Mouse (Mus musculus): Measurements from ENCODE around the gene Dcst2.
A peak's percentile ranks its signal among the peaks of the same experiment; 100 is the strongest.

Dcst2 gene

DNA sequence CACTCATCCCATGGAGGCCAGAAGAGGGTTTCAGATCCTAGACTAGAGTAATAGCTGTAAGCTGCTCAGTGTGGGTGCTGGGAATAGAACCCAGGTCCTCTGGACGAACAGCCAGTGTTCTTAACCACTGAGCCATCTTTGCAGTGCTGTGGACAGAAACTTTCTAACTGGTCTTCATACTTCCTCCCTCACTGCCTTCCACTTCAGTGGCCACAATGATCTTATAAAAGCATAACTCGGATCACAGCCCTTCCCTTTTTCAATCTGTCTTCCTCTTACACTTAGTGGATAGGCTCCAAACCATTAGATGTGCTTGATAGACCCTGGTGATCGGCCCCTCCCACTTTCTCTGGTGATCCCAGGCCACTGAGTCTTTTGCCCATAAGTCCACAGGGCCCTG is 1.5 kb upstream of the Dcst2 start:
- no peak for DNase-seq (ENCODE audit: low spot score in 2 of 2)

DNA sequence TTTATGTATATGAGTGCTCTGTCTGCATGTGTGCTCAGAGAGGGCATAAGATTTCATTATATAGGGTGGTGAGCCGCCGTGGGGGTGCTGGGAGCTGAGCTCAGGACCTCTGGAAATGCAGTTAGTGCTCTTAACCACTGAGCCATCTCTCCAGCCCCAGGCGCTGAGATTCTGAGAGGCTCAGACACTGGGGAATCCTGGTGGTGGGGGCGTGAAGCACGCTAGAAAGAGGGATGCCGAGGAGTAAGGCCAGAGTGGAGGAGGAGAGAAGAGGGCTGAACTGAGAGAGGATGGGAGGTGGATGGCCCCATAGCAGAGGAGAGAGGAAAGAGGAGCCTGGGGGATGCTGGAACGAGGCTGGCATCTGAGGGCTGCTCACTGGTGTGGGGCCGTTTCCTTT is 2.9 kb downstream of the Dcst2 start:
- DNase-seq (ENCODE audit: low spot score in 2 of 2) = no peak

DNA sequence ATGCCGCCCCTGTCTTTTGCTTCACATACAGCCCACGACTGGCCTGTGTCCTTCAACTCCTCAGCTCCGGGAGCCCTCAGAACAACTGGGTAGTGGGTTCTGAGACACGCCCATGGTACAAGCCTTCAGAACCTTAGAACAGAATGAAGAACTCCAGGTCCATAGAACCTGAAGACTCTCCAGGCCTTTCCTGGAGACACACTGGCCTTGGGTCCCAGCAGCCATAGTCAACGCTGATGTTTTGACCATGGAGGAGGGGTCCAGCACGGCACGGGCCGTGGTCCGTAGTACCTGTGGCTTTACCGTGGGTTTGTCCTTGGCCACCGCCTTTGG is 3.3 kb downstream of the Dcst2 start, which contains the start of gene Dcst1:
TSS of gene Dcst1 (minus strand) at position 101 of the 333 bp plus-strand sequence.
- no peak for DNase-seq (ENCODE audit: low spot score in 2 of 2)

DNA sequence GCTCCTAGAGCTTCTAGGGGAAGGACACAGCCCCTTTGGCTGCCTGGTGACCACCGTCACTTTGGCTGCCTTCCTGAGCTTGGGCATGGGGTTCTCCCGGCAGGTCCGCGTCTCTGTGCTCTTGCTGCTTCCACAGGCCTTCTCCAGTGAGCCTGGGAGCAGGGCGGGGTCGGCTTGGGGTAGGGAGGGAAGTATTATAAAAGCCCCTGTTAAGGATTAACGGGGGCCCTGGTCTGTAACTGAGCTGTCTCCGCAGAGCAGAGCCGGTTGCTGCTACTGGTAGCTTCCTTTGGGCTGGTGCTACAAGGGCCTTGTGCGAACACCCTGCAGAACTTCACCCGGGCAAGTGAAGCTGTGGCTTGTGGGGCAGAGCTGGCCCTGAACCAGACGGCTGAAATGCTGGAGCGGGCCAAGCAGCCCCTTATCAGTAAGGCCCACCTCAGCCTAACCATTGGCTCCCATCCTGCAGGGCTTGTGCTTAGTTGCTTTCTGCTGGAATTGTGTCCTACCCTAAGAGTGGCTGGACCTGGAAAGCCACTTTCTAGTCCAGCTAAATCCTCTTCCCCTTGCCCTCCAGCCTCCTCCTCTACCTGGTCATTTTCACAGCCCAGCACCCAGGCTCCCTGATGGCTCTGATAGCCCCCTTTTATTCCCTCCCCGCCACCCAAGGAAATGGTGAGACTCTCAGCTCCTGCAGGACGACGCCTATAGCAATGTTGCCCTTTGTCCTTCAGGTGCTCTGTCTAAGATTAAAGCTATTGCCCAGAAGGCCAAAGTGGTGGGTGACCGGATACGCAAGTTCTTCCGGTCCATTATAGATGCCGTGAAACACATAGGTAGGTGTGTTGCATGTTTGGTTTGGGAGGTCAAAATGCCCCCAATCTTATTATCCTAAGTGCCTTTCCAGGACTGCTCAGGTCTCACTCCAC is 4.0 kb downstream of the Dcst2 start:
- DNase-seq (ENCODE audit: low spot score in 2 of 2) = no peak

DNA sequence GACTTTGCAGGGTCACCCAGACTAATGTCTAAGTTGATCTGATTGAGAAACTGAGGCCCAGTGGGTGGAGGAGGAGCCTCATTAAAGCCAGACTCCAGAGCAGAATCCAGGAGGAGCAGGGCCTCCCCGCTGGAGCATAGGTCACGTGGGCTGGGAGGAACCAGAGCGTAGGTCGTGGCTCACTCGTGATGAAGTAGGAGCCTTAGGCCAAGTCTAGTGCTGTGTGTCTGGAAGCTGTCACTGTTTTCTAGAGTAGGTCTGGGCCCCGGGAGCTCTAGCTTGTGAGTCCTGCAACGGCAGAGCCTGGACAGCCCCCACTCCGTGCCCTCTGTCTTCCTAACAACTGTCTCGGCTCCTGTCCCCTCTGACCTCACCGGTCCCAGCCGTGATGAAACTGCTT is 5.6 kb downstream of the Dcst2 start:
- DNase-seq (ENCODE audit: low spot score in 2 of 2) = no peak

DNA sequence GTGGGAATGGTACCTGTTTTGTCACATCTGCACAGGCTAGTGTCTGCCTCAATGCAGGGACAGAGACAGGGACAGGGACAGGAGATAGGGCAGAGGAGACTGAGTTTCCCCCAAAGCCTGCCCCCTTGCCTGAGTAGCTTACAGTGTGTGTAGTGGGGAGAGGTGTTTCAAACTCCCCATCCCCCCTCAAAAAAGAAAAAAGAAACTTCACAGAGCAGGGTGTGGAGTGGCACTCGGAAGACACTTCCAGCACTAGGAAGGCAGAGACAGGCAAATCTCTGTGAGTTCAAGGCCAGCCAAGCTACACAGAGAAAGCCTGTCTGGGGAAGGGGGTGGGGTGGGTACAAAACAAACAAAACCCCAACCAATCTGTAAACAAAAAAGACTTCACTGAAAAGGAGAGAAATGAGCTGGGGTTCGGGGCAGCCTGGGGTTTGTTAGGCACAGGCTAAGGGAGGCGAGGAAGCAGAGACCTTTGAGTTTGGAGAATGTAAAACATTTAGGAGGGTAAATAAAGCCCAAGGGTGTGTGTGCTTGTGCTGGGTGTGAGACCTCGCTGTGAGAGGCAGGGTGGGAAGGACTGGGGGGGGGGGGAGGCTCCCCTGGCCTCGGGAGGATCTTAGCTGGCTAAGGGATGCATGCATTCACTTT is 11.9 kb downstream of the Dcst2 start:
- DNase-seq (ENCODE audit: low spot score in 2 of 2) = no peak

DNA sequence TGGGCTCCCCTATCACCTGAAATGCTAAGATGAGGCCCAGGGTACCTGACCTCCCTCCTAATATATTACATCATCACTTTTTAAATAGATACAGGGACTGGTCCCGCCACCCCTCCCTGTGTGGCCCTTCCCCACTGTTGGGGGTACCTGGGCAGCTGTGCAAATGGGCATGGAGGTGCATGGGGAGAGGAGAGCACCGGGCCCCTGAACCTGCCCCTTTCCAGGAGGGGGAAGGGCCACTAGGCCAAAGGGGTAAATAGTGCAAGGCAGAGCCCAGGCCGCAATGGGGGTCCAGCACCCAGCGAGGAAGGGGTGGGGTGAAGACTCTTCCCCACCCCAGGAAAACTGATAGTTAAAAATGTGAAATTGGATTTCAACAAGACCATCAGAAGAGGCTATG is 16.1 kb downstream of the Dcst2 start:
- DNase-seq (ENCODE audit: low spot score in 2 of 2) = no peak

DNA sequence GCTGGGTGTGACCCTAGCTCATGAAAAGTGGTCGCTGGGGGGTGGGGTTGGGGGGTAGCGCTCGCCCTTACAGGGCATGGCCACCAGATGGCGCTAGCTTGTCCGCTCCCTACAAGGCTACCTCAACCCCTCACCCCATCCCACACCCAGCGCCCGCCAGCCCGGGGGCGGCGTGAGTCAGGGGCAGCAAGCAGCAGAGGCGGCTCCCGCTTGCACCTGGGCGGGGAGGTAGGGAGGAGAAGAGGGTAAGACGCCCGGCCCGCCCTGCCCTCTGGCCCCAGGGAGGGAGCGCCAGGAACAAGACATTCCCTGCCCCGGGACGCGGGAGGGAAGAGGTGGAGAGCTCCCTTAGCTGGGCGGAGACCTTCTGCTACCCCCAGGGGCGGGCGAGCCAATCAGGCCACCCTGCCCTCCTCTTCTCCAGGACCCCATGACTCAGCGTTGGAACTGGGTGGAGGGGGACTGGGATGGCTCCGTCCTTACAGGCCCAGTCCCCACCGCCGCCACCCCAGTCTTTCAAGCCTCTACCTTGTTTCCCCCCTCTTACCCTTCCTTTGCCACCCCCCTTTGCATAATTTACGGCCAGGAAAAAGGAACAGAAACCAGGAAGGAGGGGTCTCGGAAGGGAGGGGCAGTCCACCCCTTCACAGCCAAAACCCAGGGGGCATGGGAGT is 16.8 kb downstream of the Dcst2 start:
- peak; percentile 82 to 86 for DNase-seq (ENCODE audit: low spot score in 2 of 2)

DNA sequence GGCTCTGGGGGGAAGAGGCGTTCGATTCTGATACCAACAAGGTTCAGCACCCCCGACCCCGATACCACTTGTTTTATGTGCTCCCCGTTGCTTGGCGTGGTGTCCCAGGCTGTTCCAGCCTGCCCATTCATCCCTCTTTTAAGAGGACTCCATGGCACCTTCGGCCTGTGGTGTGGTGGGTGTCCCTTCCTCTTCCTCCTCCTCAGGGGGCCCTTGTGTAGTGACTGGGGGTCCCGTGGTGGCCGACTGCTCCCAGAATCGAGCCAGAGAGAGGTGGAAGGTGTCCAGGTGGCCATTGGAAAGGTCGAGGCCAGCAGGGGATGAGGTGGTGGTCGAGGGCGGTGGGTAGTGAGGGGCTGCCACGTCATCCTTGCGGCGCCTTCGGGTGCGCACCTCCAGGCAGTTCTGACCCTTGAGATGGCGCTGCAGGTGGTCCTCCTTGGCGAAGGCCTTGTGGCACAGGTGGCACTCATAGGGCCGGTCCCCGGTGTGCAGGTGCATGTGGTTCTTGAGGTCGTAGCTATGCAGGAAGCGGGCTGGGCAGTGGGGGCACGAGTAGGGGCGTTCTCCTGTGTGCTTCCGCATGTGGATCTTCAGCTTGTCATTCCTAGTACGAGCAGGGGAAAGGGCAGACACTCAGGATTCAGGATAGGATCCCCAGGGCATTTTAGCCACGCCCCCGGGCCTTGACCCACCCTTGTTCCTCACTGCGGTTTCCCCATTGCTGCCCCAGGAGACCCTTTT is 17.8 kb downstream of the Dcst2 start:
- no peak for DNase-seq (ENCODE audit: low spot score in 2 of 2)

DNA sequence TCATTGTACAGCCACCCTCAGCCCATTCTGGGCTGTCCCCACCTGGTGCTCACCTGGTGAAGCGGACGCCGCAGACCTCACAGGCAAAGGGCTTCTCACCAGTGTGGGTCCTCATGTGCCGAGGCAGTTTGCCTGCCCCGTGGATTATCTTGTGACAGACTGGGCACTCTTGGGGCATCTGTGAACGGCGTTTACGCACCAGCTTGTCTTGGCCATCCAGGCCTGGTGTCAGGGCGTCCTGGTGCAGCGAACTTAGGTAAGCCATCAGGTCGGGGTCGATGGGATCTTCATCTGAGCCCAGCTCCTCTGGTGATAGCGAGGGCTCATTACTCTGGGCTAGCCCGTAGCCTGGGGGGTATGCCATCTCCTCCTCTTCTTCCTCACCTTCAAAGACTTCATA is 18.5 kb downstream of the Dcst2 start:
- no peak for DNase-seq (ENCODE audit: low spot score in 2 of 2)

DNA sequence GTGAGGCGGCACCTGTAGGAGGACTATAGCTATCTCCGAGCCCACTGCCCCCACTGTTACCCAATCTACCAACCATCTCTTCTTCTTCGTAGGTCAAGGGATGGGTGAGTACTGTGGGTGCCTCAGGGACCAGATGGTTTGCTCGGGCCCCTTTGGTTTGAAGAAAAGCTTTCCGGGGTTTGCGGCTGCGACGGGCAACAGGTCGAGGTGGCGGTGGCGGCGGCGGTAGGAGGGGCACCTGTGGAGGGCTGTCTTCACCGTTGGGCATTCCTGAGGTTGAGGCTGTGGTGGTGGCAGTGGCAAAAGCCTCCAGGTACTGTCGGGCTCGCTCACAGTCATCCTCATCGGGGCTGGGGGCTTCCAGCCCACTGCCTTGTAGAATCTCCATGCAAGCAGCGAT is 18.9 kb downstream of the Dcst2 start:
- DNase-seq (ENCODE audit: low spot score in 2 of 2) = no peak

DNA sequence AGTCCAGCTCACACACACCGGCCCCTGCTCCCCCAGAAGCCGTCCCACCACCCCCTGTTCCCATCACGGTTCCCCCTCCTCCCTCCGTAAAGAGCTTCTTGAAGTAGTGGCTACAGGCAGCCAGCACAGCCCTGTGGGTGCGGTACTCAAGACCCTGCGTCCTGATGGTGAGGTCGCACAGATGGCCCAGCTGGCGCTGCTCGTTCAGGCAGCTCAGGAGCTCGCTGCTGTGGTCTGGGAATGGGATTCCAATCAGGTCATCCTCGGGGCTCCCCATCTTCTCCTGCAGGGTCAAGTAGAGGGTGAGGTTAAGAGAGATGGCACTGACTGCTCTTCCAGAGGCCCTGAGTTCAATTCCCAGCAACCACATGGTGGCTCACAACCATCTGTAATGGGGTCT is 19.5 kb downstream of the Dcst2 start:
- DNase-seq (ENCODE audit: low spot score in 2 of 2) = no peak

DNA sequence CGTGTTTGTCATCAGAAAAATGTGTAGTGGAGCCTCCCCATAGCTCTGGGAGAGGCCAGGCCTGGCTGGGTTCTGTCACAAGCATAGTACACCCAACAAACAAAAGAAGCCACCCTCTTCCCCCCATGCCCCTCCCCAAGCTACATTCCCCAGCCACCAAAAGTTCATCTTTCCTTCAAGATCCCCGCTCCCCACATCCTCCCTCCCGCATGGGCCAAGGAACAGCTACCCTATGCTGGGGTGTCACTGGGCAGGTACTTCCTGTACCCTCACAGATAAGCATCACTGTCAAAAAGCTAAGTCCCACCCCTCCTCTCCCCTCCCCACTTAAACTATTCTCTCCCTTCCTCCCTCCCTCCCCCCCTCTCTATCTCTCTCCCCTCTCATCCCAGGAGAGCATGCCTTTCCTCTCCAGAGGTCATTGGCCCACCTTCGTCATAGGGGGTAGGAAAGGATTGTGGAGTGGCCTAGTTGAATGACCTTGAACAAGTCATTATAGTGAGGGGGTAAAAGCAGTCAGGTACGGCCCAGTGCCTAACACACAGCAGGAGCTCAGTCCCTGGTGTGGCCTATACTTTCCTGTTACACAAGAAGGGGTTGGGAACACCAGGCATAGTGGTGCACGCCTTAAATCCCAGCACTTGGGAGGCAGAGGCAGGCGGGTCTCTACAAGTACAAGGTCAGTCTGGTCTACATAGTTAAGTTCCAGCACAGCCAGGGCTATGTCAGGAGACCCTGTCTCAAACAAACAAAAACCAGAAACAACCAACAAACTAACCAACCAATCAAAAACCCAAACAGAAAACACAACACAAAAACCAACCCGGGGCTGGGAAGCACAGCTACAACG is 20.5 kb downstream of the Dcst2 start:
- no peak for DNase-seq (ENCODE audit: low spot score in 2 of 2)

DNA sequence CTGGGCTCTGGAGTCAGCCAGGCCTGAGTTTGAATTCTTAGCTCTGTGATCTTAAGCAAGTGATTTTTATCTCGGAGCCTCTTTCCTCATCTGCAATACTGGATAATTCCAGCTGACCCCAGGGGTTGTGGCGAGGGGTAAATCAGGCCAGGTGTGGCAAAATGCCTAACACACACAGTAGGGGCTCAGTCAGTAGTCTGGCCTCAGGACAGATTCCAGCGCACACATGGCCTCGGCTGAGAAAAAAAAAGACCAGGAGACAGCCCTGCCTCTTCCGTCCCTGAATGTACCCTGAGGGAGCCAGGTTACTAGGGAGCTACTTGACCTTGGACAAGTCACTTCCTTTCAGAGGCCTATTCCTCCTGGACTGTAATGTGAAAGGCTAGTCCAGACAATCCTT is 21.2 kb downstream of the Dcst2 start:
- no peak for DNase-seq (ENCODE audit: low spot score in 2 of 2)

DNA sequence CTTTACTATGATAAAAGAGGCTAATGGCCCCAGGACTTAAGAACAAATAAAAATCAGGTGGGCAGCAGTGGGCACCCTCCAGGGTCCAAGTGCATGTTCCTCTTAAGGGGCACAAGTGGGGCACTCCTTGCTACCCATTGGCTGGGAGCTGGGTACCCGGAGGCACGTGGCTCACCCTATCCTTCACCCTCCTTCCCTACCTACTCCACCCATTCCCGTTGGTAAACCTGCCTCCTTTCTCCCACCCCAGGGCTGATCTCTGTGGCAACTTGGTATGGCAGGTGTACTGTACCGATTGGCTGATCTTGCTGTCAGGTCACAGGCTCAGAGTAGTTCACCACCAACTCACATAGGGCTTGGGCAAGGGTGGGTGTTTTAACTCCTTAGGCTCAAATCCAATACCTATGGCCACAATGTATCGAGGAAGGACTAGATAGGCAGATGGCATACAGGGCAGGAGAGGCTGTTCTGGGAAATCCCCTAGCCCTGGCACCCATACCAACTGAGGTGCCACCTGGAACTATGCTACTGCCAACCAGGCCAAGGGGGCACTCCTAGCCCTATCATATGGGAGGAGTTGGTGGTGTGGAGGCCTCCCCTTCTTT is 22.0 kb downstream of the Dcst2 start:
- no peak for DNase-seq (ENCODE audit: low spot score in 2 of 2)

DNA sequence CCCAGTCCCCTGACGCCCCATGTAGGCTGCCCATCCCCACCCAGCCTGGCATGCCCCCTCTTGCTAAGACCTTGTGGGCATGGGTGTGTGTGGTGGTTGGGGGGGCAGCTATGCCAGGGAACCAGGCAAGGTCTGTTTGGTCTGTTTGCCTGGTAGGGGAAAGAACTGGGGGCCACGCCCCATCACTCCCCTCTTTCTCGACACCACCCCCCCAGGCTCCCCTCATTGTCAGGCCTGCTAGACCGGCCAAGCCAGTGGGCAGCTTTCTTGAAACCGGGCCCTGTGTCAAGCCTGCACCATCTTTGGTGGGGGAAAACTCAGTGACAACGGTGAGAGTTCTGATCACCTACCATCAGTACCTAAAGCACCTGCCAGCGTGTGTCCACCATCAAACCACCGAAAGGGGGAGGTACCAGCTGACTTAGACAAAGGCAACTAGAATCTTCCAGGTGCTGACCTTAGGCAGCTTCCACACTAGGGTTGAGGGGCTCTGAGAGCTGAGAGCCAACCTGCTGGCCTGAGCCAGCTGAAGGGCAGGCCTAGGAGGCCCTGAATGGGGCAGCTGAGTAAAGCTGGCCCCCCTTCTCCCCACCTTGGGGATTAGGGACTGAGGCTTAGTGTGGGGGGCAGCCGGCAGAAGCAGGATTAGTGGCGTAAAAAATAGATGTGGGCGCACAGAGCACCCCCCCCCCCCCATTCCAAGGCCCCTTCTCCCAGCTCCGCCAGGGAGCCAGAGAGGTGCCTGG is 22.7 kb downstream of the Dcst2 start:
- DNase-seq (ENCODE audit: low spot score in 2 of 2) = peak; percentile 75 to 77

DNA sequence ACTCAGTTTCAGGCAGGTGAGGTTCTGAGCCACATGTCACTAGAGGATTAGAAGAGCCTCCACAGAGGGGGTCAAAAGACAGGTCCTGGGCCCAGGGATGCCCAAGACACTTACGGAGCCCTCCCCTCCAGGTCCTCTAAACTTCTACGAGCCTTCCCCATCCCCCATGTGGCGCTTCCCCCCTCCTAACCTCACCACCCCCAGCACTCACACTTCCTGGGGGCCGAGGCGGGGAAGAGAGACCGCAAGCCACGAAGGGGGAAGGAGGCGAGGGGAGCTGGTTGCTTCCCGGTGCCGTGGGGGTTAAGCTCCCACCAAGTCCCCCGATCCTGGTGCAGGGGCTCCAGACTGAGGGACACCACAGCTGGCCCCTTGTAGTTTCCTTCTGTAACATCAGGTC is 23.7 kb downstream of the Dcst2 start:
- no peak for DNase-seq (ENCODE audit: low spot score in 2 of 2)

DNA sequence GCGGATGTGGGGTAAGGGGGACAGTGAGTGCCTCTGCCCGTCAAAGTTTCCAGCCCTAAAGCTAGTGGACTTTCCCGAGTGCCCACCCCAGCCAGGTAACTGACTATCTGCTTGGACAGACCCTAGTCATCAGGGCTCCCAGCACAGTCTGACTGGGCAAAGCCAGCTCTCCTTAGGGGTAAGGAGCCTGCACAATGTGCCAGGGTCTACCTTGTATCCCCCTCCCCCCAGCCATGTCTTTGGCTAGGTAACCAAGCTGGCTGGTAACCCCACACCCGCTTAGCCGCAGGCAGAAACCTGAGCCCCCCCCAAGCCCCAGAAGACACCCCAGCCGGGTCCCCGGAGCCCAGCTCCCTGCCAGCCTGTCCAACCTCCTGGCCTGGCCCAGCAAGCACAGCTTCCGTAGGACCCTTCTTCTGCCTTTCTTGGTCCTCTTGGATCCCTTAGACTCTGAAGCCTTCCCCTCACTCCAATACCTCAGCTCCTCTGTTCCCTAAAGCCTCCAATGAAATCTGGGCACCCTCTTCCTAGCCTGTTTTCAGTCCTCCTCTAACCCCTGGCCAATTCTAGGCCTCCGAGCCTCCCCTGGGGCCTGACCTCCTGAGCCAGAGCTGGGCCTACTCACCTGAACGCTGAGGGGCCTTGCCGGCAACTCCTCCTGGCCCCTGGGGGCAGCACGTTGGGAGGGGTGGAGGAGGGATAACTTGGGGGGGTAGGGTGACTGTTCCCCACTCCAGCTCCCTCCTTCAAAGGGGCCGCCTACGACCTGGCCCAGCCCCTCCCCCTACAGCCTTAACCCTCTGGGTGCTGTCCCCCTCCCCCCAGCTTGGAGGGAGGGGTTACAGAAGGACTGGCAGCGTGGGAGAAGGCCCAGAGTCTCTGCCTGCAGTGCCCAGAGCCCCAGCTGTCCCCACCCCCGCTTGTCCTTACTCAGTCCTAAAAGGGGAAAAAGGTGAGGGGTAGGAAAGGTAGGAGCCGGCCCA is 25.0 kb downstream of the Dcst2 start:
- no peak for DNase-seq (ENCODE audit: low spot score in 2 of 2)

DNA sequence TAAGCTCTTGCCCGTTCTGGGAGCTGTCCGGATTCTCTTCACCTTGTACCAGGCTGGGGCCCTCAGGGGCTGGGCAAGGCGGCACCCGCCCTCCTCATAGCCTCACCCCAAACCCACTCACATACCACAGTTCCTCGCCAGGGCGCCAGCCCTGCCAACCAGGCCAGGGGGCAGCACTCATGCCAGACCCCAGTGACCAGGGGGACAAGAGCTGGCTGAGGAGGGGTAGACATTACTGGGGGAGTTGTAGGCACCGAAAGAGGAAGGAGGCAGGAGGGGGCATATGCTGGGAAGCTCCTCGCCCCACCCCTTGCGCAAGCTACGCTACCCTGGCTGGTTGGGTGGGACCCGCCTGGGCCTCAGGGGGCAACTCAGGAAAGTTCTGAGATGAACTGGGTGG is 25.9 kb downstream of the Dcst2 start:
- DNase-seq (ENCODE audit: low spot score in 2 of 2) = peak in 1 of 2 experiments; percentile 49

Data from urinary bladder, adult 18-20 months (tissue).